Mouse (Mus musculus): ENCODE measurements at regions not wholly inside any gene's neighbourhood (a gene's known extent, or its start where the extent isn't known, plus 50 kb on each side); places are given as distances from the start of the nearest gene placed in this dataset.

DNA sequence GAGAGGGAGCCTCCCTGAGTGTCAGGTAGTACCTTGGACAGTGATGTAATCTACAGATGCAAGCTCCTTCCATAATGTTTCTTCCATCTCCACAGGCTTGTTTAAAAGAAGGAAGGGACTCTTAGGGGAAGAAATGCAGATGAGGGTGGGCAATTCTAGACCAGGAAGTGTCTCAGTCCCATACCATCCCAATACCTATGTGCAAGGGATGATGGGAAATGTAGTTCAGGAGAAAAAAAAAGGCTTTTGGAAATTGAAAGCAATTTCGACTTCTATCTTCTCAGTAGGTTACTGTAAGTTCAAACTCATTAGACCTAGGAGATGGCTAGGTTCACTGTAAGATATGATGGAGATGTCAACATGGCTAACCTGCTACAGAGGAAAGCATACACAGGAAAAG, 68.3 kb downstream of the Cd83 start:
- no peak for DNase-seq (ENCODE audit: low read depth)

DNA sequence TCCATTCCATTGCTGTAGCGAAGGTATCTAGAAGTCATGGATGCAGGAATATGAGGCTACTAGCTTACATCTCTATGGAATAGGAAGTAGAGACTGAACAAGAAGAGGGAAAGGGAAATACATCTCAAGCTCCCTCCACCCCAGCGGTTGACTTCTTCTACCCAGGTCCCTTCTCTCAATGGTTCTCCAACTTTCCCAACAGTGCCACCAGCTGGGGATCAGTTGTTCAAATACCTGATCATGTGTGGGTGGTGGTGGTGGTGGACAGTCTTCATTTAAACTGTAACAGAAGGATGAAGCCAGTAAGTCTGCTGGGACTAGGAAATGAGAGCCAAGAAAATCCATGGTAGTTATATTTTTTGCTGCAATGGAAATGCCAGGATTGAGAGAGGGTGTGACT, 70.4 kb downstream of the Cd83 start:
- DNase-seq (ENCODE audit: low read depth): no peak

DNA sequence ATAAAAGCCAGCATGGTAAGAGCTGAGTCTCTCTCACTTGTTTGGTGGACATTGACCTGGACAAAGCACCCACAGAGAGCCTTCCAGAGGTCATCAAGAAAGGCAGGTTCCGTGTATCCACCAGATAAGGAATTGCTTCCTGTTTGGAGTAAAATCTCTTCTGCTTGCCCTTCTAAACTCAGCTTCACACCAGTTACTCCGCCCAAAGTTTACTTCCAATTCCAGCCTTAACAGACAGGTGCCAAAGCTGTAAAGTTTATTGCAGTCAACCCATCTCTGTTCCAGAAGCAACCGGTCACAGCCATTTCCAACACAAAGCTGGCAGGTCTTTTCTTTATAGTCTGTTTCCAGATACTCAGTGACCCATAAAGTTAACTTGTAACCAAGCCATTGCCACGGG, 76.4 kb downstream of the Cd83 start:
- no peak for DNase-seq (ENCODE audit: low read depth)

DNA sequence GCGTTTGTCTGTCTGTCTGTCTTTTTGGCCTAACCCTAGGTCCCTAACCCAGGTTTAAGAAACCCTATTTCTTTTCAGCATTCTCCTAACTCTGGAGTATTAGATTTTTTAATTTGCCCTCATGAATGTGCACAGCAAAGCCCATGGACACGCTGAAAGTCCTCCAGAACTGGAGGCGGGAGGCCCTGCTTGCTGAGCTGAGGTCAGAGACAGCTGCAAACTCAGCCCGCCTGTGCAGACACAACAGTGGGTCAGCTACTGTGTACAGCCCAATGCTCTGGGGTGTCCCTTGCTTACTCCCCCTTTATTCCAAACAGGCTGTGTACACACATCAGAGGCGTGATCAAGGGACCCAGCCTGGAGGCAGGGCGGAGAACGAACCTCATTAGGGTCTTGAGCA, 76.8 kb downstream of the Cd83 start:
- no peak for DNase-seq (ENCODE audit: low read depth)

DNA sequence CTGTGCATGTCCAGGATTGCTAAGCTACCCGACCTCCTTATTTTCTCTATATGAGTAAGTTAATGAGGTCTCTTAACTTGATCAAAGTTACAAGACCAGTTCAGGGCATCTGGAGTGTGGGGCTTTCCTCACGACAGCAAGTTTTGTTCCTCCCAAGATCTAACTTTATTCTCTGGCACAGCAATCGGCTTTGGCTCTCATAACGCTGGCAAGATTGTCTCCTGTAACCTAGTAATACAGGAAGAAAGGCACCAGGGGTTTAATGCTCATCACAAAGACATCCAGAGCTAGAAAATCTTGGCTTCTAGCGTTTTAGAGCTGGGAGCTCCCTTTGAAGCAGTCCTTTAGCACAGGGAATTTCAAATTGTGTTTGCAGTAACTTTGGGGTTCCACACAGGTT, 77.5 kb downstream of the Cd83 start:
- DNase-seq (ENCODE audit: low read depth): no peak

DNA sequence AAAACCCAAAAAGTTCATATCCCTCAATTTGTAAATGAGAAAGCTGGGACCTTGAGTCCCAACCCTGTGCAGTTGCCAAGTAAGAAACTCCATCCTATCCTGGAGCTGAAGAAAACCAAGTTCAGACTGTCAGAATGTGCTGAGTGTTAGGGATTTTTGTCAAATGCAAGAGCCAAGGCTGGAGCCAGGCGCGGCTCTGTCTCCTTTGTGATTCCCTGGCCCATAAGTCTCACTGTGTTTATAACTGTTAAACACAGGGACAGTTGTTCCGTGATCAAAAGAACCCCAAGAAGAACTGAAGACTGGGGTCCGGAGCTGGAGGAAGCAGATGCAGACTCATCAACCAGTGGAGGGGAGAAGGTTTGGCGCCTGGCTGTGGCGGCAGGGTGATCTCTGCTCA, 78.0 kb downstream of the Cd83 start:
- no peak for DNase-seq (ENCODE audit: low read depth)

DNA sequence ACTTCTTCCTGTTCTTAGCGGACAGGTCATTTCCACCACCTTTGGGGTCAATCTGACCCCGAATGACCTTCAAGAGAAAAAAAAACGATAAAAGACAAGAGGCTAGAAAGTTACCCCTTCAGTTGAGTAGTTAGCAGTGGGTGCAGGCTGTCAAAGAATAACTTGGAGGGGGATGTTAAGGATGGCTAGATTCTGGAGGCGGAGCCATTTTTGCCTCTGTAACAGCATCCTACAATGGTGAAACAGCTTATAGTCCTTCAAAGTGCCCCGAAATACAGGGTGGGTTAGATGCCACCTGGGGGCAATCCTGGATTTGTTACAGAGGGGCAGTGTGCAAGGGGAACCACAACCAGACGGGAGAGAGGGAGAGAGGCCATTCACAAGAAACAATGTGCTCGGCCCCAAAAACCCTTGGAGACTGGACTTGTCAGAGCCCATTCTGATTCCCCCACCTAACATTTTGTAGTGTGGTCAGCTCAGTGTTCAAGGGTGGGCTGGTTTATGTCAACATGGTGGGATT, 79.1 kb downstream of the Cd83 start:
- DNase-seq (ENCODE audit: low read depth): peak; percentile 19

GRCm38 (mm10) chr13:43864153-43864861, 79.7 kb downstream of the Cd83 start:
- DNase-seq (ENCODE audit: low read depth): peak; percentile 97

DNA sequence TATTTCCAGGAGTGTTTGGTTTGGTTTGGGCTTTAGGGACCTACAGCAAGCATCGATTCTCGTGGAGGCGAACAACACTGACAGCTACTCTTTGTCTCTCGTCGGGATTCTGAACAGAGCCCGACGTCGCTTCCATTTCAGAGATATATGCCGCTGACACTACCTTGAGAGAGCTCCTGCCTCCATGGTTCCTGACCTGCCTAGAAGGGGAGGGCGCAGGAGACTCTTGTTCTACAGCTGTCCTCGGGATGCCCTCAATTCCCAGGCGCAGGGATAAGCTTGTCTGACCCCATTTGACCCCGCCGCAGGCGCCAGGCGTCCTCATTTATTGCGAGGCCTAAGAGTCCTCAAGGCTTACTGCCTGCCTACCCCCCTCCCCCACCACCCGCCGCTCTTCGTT, 80.5 kb downstream of the Cd83 start:
- no peak for DNase-seq (ENCODE audit: low read depth)

DNA sequence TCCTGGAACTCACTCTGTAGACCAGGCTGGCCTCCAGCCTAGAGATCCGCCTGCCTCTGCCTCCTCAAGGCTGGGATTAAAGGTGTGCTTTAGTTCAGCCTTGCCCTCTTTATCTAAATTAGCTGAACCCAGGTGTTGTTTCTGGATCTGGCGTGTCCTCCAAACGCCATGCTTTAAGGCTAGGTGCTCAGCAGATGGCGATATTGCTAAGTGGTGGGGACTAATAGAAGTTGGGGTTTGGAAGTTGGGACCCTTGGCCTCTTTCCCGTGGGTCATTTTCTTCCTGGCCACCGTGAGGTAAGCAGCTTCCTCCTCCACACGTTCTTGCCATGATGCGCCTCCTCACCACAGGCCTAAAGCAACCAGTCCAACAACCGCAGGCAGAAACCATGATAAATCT, 91.3 kb downstream of the Cd83 start:
- no peak for DNase-seq (ENCODE audit: low read depth)

DNA sequence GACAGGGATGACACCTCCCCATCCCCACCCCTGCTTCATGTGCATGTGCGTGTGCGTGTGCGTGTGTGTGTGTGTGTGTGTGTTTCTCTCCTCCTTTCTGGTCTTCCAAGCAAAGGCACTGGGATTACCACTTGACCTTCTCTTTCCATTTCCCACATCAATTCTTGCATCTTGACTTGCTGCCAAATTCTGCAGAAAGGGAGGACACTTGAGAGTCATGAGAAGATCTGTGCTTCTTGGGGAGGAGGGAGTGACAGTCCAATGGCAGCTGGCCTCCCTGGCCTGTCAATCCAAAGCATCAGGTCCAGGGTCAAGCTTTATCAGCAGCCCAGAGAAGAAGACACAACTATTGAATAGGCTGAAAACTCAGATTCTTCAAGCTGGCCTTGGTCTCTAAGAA, 102.7 kb downstream of the Cd83 start:
- DNase-seq (ENCODE audit: low read depth): no peak

DNA sequence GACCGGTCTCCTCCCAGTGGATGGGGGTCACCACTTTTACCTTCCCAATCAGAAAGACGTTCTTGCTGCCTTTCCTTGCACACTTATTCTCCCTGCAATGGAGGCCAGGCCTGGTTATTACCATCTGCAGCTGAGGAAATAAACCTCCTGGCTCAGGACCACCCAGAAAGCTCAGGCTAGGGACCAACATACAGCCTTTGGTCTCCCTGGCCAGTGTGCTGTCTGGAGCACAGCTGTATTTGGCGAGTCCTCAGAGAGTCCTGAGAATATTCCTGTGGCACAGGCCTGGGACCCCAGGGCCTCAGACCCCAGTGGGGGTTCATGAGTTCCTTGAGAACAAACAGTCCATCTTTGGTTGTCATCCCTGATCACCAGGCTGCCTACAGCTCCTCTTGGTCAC, 107.4 kb downstream of the Cd83 start:
- DNase-seq (ENCODE audit: low read depth): no peak

DNA sequence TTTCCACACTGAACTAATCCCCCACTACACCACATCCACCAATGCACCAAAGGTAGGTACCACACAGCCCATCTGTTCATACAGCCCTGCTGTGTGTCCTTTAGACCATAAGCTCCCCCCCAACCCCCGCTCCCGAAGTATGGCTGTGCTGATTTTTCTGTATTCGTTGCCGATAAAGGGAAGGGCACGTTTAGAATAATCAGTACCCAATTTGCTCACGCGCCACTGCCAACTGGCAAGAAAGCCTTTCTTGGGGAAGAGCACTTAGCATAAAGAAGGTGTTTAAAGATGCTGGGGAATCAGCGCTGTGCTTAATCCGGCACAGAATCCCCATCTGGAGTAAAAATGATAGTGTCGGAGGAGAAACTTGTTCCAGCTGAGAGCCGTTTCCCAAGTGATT, 111.4 kb downstream of the Cd83 start:
- DNase-seq (ENCODE audit: low read depth): no peak

- no peak for DNase-seq (ENCODE audit: low read depth)
Observed at GRCm38 (mm10) chr13:43897046-43897445, 112.5 kb downstream of the Cd83 start.

DNA sequence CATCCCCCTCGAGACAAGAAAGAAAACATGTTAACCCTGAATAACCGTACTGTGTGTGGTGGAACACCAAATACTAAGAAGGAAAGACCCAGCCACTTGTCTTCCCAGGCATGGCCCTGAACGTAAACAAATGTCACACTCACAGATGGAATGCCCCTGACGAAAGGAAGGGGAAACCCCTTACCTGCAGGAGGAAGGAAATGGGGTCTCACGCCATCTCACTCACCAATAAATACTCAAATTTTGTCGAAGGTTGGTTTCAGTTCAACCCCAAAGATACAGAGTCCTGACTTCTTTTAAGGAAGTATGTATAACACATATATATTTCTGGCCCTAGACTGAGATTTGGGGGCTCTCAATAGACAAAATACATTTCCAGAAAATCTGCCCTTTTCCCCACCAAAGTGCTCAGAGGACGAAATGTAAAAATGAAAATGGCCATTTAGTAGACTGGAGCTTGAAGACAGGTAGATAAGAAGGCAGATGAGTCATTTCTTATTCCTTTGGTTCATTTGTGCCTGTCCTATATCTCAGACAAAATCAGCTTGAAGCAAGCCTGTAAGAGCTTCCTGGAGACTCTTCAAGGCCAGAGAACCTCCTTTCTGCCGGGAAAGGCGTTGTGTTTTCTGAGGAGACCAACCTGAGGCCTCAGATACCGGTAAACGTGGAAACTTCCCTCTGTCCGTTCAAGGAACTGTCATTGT, 114.1 kb downstream of the Cd83 start:
- peak; percentile 78 for DNase-seq (ENCODE audit: low read depth)

DNA sequence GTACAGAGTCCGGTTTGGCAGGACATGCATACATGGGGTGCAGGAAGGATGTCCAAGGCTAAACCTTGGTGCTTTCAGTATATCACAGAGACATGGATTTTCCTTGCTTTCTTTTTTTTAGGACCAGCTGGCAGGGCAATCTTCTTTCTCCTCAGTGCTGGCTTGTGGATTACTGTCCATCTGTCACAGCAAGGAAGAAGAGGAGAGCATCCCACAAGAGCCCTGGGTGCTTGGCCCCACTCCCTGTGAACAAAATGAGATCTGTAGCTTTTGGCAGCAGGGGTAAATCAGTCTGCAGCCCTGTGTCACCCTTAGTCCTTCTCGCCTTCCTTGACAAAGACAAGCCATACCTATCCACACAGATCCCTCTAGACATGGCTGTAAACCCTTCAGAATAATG, 115.5 kb downstream of the Cd83 start:
- DNase-seq (ENCODE audit: low read depth): no peak

GRCm38 (mm10) chr13:43900758-43901157, 116.2 kb downstream of the Cd83 start:
- DNase-seq (ENCODE audit: low read depth): peak; percentile 29

DNA sequence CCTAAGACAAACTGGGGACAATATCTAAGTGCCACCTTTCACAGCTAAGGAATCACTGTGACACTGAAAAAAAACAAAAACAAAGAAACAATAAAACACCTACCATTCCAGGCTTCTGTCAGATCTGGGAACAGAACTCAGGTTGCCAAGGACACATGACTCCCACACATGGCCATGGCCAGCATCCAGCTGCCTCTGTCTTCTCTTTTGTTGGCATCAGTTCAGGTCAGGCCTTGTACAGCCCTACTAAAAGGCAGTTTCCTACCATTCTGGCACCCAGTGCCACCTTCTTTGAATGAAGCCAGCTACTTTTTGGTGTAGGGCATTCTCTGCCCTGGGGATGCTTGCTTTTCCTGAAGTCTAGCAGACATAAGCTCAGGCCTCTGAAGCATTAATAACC, 118.8 kb downstream of the Cd83 start:
- DNase-seq (ENCODE audit: low read depth): no peak

- no peak for DNase-seq (ENCODE audit: low read depth)
Observed at GRCm38 (mm10) chr13:43904291-43904690, 119.7 kb downstream of the Cd83 start.

- peak; percentile 64 for DNase-seq (ENCODE audit: low read depth)
Observed at GRCm38 (mm10) chr13:43906241-43906640, 121.7 kb downstream of the Cd83 start.

- DNase-seq (ENCODE audit: low read depth): peak; percentile 37
Observed at GRCm38 (mm10) chr13:43907425-43907824, 122.8 kb downstream of the Cd83 start.

GRCm38 (mm10) chr13:43908041-43908644, 123.6 kb downstream of the Cd83 start:
- DNase-seq (ENCODE audit: low read depth): no peak

- DNase-seq (ENCODE audit: low read depth): no peak
Observed at GRCm38 (mm10) chr13:43909933-43910332, 125.4 kb downstream of the Cd83 start.

All from induced T-regulatory cell, adult 2 months (primary cell).